Mouse (Mus musculus) liver, adult 2 months (tissue): ENCODE measurements at regions not wholly inside any gene's neighbourhood (a gene's known extent, or its start where the extent isn't known, plus 50 kb on each side); places are given as distances from the start of the nearest gene placed in this dataset.

Experiments used
- CTCF ChIP-seq: fragments of 200-500 bp; IDR thresholded peaks from 2 replicates; pipeline ENCODE4 v1.5.1; 2011; ENCODE audit warnings: low read depth, low read length, control low read depth
- POLR2A ChIP-seq: fragments of 200-500 bp; IDR thresholded peaks from 2 replicates; pipeline ENCODE4 v1.6.1; 2011; ENCODE audit warnings: low read length, control low read depth; ENCODE audit not compliant: insufficient read depth; ENCODE audit errors: extremely low read depth

GRCm38 (mm10) chr1:183938361-183938760 lies 74.7 kb upstream of the Dusp10 start:
- TF ChIP-seq CTCF (no peak), POLR2A (no peak)
